Mouse (Mus musculus) left cerebral cortex, adult 2 months (tissue): ENCODE data around the gene Agr3. TPM values are rescaled to one million over a fixed set of nuclear protein-coding genes. Genes with fewer than 3 reads are reported as not detected.

Experiments used
- DNase-seq, 2 experiments: peaks; one replicate each; pipeline ENCODE4 v3.0.0; 2021 to 2022; ENCODE audit warnings: low spot score in 2 of 2, mixed read lengths in 1 of 2; ENCODE audit errors: extremely low spot score in 1 of 2
- H3K27ac ChIP-seq: fragments of 200-600 bp; 2 replicates; pipeline ENCODE4 v1.8.1; 2022
- H3K4me3 ChIP-seq: fragments of 200-600 bp; 2 replicates; pipeline ENCODE4 v1.8.1; 2022
- CTCF ChIP-seq: fragments of 200-600 bp; IDR thresholded peaks from 2 replicates; pipeline ENCODE4 v1.8.1; 2022; ENCODE audit warnings: antibody characterized with exemption, mild to moderate bottlenecking, moderate library complexity
- intact Hi-C: fragments of 180-260 bp; cut with DNase I; formaldehyde crosslinking; loops from one replicate; pipeline ENCODE4 v1.15.1; 2025
- total RNA-seq, 2 experiments: library from RNA; stranded (reverse); gene quantifications; 2 replicates each; pipeline ENCODE4 v1.2.3; 2021

Gene Agr3
- total RNA-seq, 2 experiments from 2014 or later = not detected

GRCm38 (mm10) chr12:35993583-35993982, 68.2 kb downstream of the Agr3 start:
- DNase-seq = no peak
- Histone ChIP-seq H3K4me3 (no peak overlapping the region), H3K27ac (no peak overlapping the region)
- TF ChIP-seq CTCF = no peak
- intact Hi-C loops = no loop called here

GRCm38 (mm10) chr12:35994098-35994497, 68.7 kb downstream of the Agr3 start:
- intact Hi-C loops = no loop called here
- DNase-seq = no peak
- Histone ChIP-seq H3K4me3 (no peak overlapping the region), H3K27ac (no peak overlapping the region)
- no peak for TF ChIP-seq CTCF

- TF ChIP-seq CTCF = peak; percentile 65
- no peak overlapping the region for H3K4me3 ChIP-seq
- no peak overlapping the region for H3K27ac ChIP-seq
- no peak for DNase-seq
- intact Hi-C loops = loop anchor here (2.0 kb wide), 1 partner anchor 99 kb away; no protein-coding TSS in a partner anchor
Measured at GRCm38 (mm10) chr12:35995799-35996198, 70.4 kb downstream of the Agr3 start.

Other genes with a start within 250 kb of the Agr3 start
- gene Agr2, start 67.3 kb downstream of the Agr3 start, total RNA-seq = not detected
- 100 to 1,000 TPM; 197 to 200 TPM for gene Tspan13, start 116.9 kb downstream of the Agr3 start, total RNA-seq
- gene Ankmy2, start 231.5 kb downstream of the Agr3 start, total RNA-seq = 10 to 100 TPM; 51.9 to 53.7 TPM
- 10 to 100 TPM; 45.3 to 47.2 TPM for gene Bzw2, start 232.5 kb downstream of the Agr3 start, total RNA-seq